Mouse (Mus musculus) inflammation-experienced regulatory T-cells, adult 6 months (primary cell): ENCODE measurements around the gene Cfl1. TPM values are rescaled to one million over a fixed set of nuclear protein-coding genes. Genes with fewer than 3 reads are reported as not detected.

ENCODE experiments used
- ATAC-seq: one replicate; pipeline ENCODE4 v1.8.0; 2017
- polyA plus RNA-seq, 3 experiments: library from polyadenylated mRNA; unstranded; fragments of 100-300 nt; shearing (Covaris generic); gene quantifications; one replicate each; pipeline ENCODE4 v1.2.1; 2017

Cfl1 gene
- 1,000 to 10,000 TPM; 1,933 to 3,699 (median 2,060) TPM for polyA plus RNA-seq

DNA sequence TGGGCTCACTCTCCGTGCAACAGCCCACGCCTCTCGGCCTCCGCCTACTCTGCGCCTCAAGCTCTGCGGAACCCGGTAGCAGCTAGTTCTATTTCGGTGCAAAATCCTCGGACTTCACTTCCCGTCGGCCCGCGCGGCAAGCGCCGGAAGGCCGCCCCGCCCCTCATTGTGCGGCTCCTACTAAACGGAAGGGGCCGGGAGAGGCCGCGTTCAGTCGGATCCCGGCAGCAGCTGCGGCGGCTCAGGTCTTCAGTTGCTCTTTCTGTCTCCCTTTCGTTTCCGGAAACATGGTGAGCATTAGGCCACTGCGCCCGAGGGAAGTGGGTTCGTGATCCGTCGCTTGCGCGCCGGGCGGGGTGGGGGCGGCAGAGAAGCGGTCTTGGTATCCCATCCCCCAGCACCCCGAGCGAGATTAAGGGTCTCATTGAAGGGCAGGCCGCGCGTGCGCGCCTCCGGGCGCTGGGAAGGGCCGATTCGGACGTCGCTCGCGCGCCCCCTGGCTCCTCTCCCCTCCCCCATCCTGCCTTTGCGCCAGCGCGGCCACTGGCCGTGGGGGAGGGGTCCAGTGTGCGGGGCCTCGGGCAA is at the start of gene Cfl1:
Cfl1 (plus strand) TSS at position 143 of the 585 bp plus-strand sequence.
- ATAC-seq: peak; percentile 57

DNA sequence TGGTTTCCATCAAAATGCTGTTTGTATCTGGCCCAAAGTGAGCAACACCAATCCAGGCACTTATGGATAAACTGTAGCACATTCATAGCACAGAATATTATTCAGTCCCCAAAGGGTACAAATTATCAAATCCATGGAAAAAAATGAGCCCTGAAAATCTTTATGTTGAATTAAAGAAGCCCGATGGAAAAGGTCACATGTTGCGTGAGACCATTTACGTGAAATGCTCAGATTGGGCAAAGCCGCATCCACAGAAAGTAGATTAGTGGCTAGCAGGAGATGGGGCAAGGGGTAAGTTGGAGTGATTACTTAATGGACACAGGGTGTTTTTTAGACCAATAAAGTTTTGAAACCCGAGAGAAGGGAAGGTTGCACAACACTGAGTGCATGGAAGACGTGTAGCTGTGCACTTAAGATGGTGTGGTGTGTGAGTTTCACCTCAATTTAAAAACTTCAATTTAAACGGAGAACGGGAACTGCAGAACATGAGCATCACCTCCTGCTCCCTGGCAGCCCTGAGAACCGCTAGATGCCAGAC is 45.8 kb upstream of the Cfl1 start:
- no peak for ATAC-seq

DNA sequence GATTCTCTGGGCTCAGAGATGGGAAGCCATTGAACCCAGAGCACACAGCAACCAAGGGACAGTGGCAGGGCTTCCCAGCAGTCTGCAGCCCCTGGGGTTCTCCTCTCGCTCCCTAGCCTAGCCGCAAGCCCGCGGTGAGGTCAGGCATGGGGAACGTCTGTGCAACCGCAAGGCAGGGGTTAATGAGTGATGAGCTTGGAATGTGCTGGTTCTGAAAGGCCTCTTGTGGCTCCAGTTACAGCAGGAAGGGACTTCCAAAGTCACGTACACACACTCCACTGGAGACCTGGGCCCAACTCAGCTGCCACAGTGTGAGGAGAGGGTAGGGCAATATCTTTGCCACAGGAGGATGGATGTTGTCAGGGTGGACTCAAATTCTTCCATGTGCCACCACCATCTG is 45.3 kb upstream of the Cfl1 start:
- ATAC-seq: no peak

DNA sequence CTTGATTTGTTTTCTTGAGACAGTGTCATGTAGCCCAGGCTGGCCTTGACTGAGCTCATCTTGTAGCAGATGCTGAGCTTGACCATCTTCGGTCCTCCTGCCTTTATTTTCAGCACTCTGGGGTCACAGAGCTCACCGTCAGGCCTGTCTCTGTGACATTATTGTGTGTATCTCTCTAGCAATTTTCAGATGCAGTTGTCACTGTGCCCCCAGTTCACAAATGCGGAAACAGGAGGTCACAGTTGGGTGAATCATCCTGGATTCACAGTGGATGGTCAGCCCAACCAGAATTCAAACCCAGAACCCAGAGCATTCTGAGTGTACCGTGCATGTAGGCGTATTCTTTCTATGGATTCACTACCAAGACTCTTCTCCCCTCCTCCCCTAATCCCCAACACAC is 44.5 kb upstream of the Cfl1 start:
- ATAC-seq: no peak

DNA sequence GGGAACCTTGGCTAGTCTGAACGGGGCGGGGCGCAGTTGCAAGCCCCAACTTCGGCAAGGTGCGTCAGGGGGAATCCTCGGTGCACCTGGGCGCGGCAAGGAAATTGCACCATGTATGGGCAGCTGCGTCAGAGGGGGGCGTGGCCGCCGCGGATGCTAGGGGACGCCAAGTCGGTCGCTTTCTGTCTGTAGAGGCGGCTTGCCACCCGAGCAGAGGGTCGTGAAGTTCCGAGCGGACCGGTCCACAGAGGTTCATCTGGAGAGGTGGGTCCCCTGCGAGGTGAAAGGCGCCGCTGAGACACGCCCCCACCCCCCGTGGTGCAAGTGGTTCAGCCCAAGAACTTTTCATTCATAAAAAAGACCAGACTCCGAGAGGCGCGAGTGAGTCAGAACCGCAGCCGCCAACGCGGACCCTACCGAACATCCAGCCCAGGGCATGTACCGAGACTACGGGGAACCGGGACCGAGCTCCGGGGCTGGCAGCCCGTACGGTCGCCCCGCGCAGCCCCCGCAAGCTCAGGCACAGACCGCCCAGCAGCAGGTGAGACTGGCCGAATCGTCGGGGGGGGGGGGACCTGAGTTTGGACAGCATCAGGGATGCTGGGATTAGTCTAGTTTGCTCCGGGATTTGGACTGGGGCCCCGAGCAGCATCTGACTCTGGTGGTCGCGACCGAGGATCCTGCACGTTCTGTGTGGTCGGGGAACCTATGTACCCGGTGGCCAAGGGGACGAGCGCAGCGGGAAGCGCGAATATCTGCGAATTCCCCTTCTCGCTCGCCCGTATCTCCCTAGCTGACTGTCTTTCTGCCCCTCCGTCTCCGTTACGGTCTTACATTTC is 42.5 kb upstream of the Cfl1 start, which contains the start of gene Fosl1:
Fosl1 (plus strand) TSS at position 33 of the 839 bp plus-strand sequence.
- peak; percentile 92 for ATAC-seq

DNA sequence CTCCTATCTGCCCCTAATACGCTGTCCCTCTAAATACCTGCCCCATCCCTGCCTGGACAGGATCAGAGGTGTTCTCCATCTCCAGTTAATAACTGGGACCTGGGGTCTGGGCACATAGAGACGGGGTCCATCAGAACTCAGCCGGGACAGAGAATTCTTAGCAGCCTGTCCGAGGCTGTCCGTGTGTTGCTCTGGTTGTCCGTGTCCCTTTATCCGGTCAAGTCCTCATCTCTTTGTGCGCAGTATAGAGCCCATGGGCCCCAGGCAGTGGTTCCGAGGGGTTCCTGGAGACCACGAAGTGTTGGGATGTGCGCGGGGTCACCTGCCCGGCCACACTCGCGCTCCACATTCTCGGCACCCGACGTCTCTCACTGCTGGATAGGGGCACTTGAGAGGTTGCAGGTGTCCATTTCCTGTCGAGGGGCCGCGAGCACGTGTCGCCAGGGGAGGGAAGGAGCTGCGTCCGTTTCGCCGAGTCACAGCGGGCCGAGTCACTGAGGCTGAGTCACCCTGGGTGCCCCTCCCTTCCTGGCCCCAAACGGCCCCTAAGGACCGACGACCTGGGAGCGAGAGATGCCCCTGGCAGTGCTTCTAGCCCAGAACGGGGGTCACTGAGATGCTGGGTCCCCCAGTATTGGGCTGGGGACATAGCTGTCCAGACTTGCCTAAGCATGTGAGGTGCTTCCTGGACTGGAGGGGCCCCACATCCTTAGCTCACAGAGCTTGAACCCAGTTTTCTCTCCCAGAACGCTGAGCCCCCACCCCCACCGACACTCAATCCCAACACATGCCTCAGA is 41.7 kb upstream of the Cfl1 start:
- no peak for ATAC-seq

DNA sequence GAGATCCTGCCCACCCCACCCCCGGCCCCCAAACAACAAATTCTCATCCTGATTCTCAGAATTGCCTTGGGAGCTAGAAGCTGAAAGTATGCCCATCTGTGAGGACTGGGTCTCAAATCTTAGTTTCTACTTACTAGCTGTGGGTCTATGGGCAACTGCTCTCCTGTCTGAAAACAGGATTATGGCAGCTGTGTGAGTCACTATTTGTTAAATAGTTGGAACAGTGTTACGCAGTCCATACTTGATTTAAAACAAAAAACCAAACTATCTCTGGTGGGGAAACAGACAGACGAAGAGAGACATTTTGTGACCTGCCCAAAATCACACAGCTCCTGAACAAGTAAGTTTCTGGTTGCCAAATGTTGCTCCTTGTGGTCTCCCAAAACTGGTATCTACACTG is 40.6 kb upstream of the Cfl1 start:
- ATAC-seq: no peak

DNA sequence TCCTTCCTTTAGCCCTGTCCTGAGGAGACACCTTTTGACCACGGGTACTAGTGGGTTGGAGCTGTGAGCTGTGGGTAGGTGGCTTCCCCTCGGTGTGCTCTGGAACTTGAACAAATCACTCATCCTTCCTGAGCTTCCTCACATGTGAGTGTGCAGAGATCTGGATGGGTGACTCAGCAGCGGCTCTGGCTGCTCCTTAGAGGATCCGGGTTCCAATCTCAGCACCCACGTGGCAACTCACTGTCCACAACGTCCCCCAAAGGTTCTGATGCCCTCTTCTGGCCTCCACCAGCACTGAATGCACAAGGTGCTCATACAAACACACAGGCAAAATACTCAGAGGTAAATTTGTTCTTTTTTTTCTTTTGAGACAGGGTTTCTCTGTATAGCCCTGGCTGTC is 38.5 kb upstream of the Cfl1 start:
- no peak for ATAC-seq

DNA sequence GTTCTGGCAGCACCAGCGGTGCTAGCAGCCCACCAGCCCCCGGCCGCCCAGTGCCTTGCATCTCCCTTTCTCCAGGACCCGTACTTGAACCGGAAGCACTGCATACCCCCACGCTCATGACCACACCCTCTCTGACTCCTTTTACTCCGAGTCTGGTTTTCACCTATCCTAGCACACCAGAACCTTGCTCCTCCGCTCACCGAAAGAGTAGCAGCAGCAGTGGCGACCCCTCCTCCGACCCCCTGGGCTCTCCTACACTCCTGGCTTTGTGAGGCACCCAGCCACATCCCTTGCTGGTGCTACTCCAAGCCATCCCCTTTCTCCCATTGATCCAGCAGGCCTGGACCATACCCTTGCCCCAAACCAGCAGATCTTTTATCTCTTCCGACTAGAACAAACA is 35.2 kb upstream of the Cfl1 start:
- no peak for ATAC-seq

DNA sequence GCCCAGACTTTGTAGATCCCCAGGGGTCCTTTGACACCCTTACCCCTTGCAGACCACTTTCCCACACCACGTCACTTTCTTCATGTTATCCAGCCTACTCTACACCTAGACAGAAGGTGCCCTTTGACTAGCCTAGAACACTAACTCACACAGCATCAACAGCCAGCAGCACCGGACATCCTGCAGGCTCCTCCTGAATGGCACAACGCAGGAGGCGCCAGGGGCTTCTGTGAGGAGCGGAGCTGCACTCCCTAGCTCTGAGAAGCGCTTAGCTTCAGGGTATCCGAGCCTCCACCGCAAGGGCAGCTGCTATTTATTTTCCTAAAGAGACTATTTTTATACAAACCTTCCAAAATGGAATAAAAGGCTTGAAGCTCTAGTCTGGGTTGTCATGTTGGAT is 34.7 kb upstream of the Cfl1 start:
- no peak for ATAC-seq

DNA sequence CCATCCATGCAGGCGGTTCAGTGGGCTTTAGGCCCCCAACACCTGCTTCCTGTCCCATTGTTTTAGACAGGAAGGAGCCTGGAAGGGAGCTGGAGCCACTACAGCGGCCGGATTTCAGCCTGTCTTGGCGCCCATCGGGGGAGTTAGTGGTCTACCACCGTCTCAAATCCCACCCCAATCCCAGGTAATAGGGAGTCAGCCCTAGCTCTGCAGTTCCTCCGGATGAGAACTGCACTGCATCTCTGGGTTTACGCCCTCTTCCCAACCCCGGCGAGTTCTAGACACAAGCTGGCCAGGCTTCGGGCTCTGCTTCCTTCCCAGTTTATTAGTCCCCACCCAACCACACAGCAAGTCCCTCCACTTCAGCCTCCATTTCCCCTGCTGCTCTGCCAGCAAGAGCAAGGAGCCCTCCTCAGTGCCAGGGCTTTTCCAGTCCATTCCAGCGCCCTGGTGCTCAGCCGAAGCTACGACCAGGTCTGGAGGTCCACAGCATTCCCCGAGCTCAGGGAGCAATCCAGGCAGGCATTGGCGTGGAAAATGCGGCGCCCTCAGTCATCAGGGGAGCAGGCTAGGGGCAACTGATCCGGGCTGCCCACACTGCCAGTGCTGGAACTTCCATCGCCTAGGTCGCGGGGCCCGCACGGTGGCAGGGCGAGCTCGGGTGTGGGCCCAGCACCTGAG is 33.9 kb upstream of the Cfl1 start:
- ATAC-seq: no peak

DNA sequence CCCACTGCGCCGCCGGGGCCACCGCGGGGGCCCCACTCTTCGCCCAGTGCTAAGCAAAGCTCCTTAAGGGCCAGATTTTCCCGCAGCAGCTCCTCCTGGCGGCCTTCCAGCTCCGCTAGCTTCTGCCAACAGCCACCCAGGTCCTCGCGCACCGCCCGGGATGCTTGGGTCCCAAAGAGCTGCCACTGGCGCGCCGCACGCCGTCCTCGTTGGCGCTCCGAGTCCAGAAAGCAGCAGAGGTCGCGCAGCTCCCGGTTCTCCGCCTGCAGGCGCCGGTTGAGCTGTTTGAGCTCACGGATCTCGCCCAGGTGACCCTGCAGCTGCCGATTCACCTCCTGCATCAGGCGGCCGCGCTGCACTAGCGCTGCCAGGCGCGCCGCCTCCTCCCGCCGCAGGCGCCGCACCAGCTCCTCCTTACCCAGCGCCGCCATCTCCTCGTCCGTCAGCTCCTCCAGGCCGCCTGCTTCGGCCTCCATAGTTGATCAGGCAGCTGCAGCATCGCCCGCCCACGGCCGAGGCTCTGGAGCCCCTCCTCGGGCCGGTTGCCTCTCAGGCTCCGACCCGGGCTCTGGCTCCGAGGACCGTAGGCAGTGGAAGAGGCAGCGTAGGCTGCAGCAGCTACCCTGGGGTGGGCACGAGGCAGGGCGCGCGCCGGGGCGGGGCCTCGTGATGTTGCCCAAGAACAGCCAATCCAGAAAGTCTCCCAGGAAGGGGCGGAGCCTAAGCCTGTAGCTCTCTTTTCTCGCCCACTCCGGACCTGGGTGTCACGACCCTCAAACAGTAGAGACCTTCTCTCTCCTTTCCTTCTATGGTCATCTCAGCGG is 33.1 kb upstream of the Cfl1 start:
- peak; percentile 90 for ATAC-seq

DNA sequence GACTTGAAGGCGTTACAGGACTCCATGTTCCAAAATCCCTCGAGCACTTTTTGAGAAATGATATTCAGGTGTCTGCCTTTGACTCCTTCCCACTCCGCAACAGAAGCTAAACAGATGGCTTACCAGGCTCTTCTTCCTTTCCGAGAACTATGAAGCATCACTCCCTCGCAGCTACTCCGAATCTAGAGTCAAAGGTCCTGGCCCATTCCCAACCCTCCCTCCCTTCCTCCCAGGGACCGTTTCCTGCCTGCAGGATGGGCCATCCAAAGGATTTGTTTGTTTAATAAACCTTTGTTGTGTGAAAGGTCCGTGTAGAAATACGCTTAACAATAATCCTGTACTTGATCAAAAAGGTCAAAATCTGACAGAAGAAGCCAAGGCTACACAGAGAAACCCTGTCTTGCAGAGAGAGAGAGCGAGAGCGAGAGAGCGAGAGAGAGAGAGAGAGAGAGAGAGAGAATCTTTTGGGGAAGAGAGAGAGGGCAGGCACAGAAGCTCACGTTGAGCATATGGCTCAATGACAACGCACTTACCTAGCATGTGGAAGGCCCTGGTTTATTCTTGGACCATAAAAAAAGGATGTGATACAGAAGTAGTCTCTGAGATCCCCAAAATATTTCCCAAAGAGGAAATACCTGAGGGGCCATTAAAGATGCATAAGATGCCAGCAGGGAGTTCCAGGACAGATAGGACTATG is 32.4 kb upstream of the Cfl1 start, which contains the start of gene Ccdc85b:
Ccdc85b (minus strand) TSS at position 149 of the 697 bp plus-strand sequence.
- ATAC-seq: peak; percentile 7

DNA sequence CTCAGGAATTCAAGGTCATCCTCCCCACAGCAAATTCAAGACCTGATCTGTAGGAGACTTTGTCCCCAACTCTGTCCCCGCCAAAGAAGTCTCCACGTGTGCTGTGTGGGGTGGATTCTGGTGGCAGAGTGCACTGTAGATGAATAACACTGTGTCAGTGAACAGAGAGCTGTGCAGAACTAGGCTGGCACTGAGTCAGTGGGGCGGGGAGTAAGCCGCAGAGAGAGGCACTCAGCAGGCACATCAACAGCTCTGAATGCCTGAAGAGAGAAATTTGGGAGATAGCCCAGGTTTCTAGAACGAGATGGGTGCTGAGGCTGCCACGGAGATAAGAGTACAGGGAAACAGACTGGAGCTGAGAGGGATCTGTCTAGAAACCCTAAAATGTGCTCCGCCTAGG is 31.2 kb upstream of the Cfl1 start:
- ATAC-seq: no peak

DNA sequence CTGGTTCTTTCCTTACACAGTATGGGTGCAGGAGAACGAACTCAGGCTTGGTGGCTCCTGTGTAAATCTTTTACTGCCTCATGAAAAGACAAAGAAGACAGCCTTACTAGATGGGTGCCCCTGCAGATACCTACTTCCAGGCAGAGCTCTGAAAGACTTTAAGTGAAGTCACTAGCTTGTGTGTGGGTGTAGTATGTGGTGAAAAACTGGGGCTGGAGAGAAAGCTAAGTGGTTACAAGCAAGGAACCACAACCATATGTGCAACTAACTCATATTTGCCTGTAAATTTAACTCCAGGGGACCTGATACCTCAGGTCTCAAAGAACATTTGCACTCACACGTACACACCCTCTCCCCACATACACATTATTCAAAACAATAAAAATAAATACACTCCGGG is 30.4 kb upstream of the Cfl1 start:
- ATAC-seq: no peak

DNA sequence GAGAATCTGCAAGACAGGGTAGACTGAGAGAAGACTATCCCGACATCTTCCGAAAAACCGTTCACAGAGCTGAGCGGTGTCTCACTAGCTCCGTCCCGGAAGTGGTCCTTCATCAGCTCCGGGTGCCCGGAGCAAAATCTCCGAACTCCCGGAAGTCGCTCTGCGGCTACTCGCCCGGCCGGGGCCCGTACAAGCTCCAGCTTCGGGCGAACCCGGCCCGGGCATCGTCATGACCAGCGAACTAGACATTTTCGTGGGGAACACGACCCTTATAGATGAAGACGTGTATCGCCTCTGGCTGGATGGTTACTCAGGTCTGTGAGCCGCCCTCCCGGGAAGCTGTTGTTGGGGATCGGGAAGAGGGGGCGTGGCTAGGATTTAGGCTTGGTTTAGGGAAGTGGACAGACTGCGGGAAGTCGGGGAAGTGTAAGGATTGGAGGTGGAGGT is 29.8 kb upstream of the Cfl1 start, which contains the start of gene Fibp:
Fibp (plus strand) TSS at position 151 of the 447 bp plus-strand sequence.
- ATAC-seq: peak; percentile 60

DNA sequence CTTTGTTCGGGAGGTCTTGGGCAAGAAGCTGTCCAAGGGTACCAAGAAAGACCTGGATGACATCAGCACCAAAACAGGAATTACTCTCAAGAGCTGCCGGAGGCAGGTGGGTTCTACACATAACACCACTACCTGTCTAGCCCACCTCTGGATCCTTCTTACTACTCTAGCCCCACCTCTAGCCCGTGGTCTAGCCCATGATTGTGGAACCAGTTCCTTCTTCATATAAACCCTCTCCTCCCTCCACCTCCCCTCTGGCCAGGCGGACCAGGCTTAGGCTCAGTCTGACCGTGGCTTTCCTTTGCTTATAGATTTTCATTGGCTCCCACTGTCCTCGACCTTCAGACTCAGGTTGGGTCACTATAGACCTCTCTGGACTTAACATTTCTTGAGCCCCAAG is 28.8 kb upstream of the Cfl1 start:
- no peak for ATAC-seq

DNA sequence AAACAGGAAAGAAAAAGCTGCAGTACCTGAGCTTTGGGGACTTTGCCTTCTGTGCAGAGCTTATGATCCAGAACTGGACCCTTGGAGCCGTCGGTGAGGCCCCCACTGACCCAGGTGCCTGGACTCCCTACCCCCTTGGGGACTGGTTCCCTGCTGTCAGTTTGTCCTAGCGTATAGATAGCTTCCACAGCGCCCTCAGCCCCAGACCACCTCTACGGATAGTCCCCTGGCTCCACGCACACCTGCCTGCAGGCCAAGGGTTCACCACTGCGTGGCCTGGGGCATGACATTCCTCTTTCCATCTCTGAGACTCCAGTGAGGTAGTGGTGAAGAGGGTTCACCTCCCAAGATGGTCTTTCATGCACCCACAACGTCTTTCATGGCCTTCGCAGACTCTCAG is 27.0 kb upstream of the Cfl1 start:
- ATAC-seq: no peak

DNA sequence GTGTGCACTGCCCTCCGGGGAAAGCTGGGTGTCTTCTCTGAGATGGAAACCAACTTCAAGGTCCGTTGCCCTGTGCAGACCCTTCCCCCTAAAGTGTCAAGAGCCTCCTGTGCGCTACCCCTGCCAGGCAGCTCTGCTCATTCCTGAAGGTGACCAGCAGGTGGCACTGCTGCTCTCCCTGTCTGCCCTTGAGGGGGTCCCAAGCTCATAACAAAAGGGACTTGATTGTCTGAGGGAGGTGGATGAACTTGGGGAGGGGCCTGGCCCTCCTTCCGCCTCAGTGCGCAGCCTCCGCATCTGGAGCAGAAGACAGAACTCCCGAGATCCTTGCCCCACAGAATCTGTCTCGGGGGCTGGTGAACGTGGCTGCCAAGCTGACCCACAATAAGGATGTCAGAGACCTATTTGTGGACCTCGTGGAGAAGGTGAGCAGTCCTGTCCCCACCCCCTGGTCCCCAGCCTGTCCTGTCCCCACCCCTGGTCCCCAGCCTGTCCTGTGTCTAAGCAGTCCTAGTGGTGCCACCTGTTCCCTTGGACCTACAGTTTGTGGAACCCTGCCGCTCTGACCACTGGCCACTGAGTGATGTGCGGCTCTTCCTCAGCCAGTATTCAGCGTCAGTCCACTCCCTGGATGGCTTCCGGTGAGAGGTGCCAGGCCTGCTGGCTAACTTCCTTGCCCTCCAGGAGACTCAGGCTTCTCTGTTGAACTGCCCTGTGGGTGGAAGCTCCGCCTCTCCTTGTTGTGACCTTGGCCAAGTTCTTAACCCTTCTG is 26.3 kb upstream of the Cfl1 start:
- no peak for ATAC-seq

DNA sequence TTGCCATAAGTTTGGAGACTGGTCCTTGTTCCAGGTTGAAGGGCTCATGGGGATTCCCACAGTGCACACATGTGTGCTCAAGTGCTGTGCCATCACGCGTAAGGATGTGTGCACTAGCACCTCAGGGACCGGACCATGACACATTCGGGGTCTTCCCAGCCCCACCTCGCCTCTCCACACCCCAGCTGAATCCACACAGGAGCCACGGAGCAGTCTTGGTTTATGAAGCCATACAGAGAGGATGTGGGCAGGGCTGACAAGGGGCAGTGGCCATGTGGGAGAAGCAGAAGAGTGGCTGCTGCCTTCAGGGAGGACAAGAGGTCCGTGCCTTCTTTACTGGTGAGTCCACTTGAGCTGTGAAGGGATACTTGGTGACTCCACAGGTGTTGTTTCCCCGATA is 25.2 kb upstream of the Cfl1 start:
- no peak for ATAC-seq
